Mouse (Mus musculus): ENCODE measurements around the gene Gpr157. TPM values are rescaled to one million over a fixed set of nuclear protein-coding genes. Genes with fewer than 3 reads are reported as not detected.
A peak's percentile ranks its signal among the peaks of the same experiment; 100 is the strongest.

Gpr157 gene
- total RNA-seq, 2 experiments from 2014 or later = 1.5 TPM

GRCm38 (mm10) chr4:150052380-150052779 is 34.8 kb upstream of the Gpr157 start:
- intact Hi-C loops (cut with DNase I) = no loop called here
- no peak for DNase-seq (ENCODE audit: extremely low spot score in 1 of 2, low spot score in 2 of 2)
- Histone ChIP-seq H3K4me3 (no peak overlapping the region), H3K27ac (no peak overlapping the region)
- no peak for TF ChIP-seq CTCF (IDR thresholded peaks at IDR 0.05)

GRCm38 (mm10) chr4:150056171-150056570 is 31.0 kb upstream of the Gpr157 start:
- DNase-seq (ENCODE audit: extremely low spot score in 1 of 2, low spot score in 2 of 2) = no peak
- Histone ChIP-seq H3K4me3 (no peak overlapping the region), H3K27ac (no peak overlapping the region)
- intact Hi-C loops (cut with DNase I) = no loop called here
- TF ChIP-seq CTCF (IDR thresholded peaks at IDR 0.05) = no peak

- TF ChIP-seq CTCF (IDR thresholded peaks at IDR 0.05) = no peak
- Histone ChIP-seq H3K4me3 (no peak overlapping the region), H3K27ac (no peak overlapping the region)
- intact Hi-C loops (cut with DNase I) = no loop called here
- DNase-seq (ENCODE audit: extremely low spot score in 1 of 2, low spot score in 2 of 2) = no peak
These were observed 29.4 kb upstream of the Gpr157 start for GRCm38 (mm10) chr4:150057722-150058121.

GRCm38 (mm10) chr4:150059841-150060468 is 27.2 kb upstream of the Gpr157 start:
- Histone ChIP-seq H3K4me3 (no peak overlapping the region), H3K27ac (no peak overlapping the region)
- DNase-seq (ENCODE audit: extremely low spot score in 1 of 2, low spot score in 2 of 2) = no peak
- intact Hi-C loops (cut with DNase I) = no loop called here
- TF ChIP-seq CTCF (IDR thresholded peaks at IDR 0.05) = no peak

- Histone ChIP-seq H3K4me3 (no peak overlapping the region), H3K27ac (no peak overlapping the region)
- no peak for TF ChIP-seq CTCF (IDR thresholded peaks at IDR 0.05)
- no peak for DNase-seq (ENCODE audit: extremely low spot score in 1 of 2, low spot score in 2 of 2)
- intact Hi-C loops (cut with DNase I) = no loop called here
These were observed 26.5 kb upstream of the Gpr157 start for GRCm38 (mm10) chr4:150060469-150061170.

GRCm38 (mm10) chr4:150061432-150062225 is 25.5 kb upstream of the Gpr157 start:
- intact Hi-C loops (cut with DNase I) = no loop called here

GRCm38 (mm10) chr4:150066706-150067323 is 20.4 kb upstream of the Gpr157 start:
- Histone ChIP-seq H3K27ac (no peak overlapping the region), H3K4me3 (no peak overlapping the region)
- DNase-seq (ENCODE audit: extremely low spot score in 1 of 2, low spot score in 2 of 2) = no peak
- intact Hi-C loops (cut with DNase I) = no loop called here
- no peak for TF ChIP-seq CTCF (IDR thresholded peaks at IDR 0.05)

More at GRCm38 (mm10) chr4:150061432-150062225, 25.5 kb upstream of the Gpr157 start:
- DNase-seq (ENCODE audit: extremely low spot score in 1 of 2, low spot score in 2 of 2) = no peak
- Histone ChIP-seq H3K4me3 (no peak overlapping the region), H3K27ac (no peak overlapping the region)
- TF ChIP-seq CTCF (IDR thresholded peaks at IDR 0.05) = no peak

GRCm38 (mm10) chr4:150068216-150068615 is 18.9 kb upstream of the Gpr157 start:
- no peak overlapping the region for H3K27ac ChIP-seq
- TF ChIP-seq CTCF (IDR thresholded peaks at IDR 0.05) = no peak

GRCm38 (mm10) chr4:150070136-150070535 is 17.0 kb upstream of the Gpr157 start:
- Histone ChIP-seq H3K27ac (no peak overlapping the region), H3K4me3 (no peak overlapping the region)
- intact Hi-C loops (cut with DNase I) = no loop called here
- DNase-seq (ENCODE audit: extremely low spot score in 1 of 2, low spot score in 2 of 2) = no peak
- TF ChIP-seq CTCF (IDR thresholded peaks at IDR 0.05) = no peak

More at GRCm38 (mm10) chr4:150068216-150068615, 18.9 kb upstream of the Gpr157 start:
- H3K4me3 ChIP-seq = no peak overlapping the region
- intact Hi-C loops (cut with DNase I) = no loop called here
- DNase-seq (ENCODE audit: extremely low spot score in 1 of 2, low spot score in 2 of 2) = no peak

GRCm38 (mm10) chr4:150072416-150073101 is 14.6 kb upstream of the Gpr157 start:
- no peak overlapping the region for H3K27ac ChIP-seq

GRCm38 (mm10) chr4:150073102-150073473 is 14.1 kb upstream of the Gpr157 start:
- no peak overlapping the region for H3K27ac ChIP-seq
- no peak overlapping the region for H3K4me3 ChIP-seq
- intact Hi-C loops (cut with DNase I) = loop anchor here (1.0 kb wide), 1 partner anchor 38 kb away; no protein-coding TSS in a partner anchor
- DNase-seq (ENCODE audit: extremely low spot score in 1 of 2, low spot score in 2 of 2) = no peak
- peak; percentile 60 for TF ChIP-seq CTCF (IDR thresholded peaks at IDR 0.05)

More at GRCm38 (mm10) chr4:150072416-150073101, 14.6 kb upstream of the Gpr157 start:
- DNase-seq (ENCODE audit: extremely low spot score in 1 of 2, low spot score in 2 of 2) = no peak
- intact Hi-C loops (cut with DNase I) = loop anchor here (1.0 kb wide), 1 partner anchor 37 kb away; no protein-coding TSS in a partner anchor
- TF ChIP-seq CTCF (IDR thresholded peaks at IDR 0.05) = no peak
- no peak overlapping the region for H3K4me3 ChIP-seq
